Mouse (Mus musculus): Measurements from ENCODE around the gene Insm1. TPM values are rescaled to one million over a fixed set of nuclear protein-coding genes. Genes with fewer than 3 reads are reported as not detected.

Insm1 gene
- total RNA-seq (2021), result 5.8 and 7.5 TPM in 2 replicates
- long read RNA-seq, transcript Insm1-201 (1 exons, 3,100 nt), result major isoform, 16 of 16 reads
- long read RNA-seq, partial matches to known transcripts, result 0 of 16 reads
- long read RNA-seq, other reads (novel, unspliced or antisense), result 0 of 16 reads

GRCm38 (mm10) chr2:146221076-146221928, at the start of gene Insm1:
Insm1 (plus strand) TSS chr2:146221921.
- DNase-seq, result peak; percentile 47

GRCm38 (mm10) chr2:146172106-146172505, 49.6 kb upstream of the Insm1 start:
- no peak for DNase-seq

GRCm38 (mm10) chr2:146174173-146174572, 47.5 kb upstream of the Insm1 start:
- no peak for DNase-seq

- no peak for DNase-seq
These were observed 43.0 kb upstream of the Insm1 start for GRCm38 (mm10) chr2:146178718-146179117.

GRCm38 (mm10) chr2:146183830-146184793, 37.6 kb upstream of the Insm1 start:
- no peak for DNase-seq

GRCm38 (mm10) chr2:146196126-146196525, 25.6 kb upstream of the Insm1 start:
- no peak for DNase-seq

- DNase-seq, result no peak
These were observed 23.8 kb upstream of the Insm1 start for GRCm38 (mm10) chr2:146197947-146198346.

GRCm38 (mm10) chr2:146210968-146211367, 10.8 kb upstream of the Insm1 start:
- DNase-seq, result no peak

- peak; percentile 24 for DNase-seq
These were observed 7.0 kb upstream of the Insm1 start for GRCm38 (mm10) chr2:146214715-146215114.

GRCm38 (mm10) chr2:146216111-146217064, 5.3 kb upstream of the Insm1 start:
- no peak for DNase-seq

- no peak for DNase-seq
These were observed 4.3 kb upstream of the Insm1 start for GRCm38 (mm10) chr2:146217227-146217980.

GRCm38 (mm10) chr2:146218161-146218691, 3.5 kb upstream of the Insm1 start:
- DNase-seq, result no peak

GRCm38 (mm10) chr2:146218881-146219535, 2.7 kb upstream of the Insm1 start:
- DNase-seq, result no peak

- no peak for DNase-seq
These were observed 1.9 kb upstream of the Insm1 start for GRCm38 (mm10) chr2:146219791-146220190.

- no peak for DNase-seq
These were observed 1.1 kb upstream of the Insm1 start for GRCm38 (mm10) chr2:146220591-146221075.

- DNase-seq, result peak; percentile 56
These were observed 183 bp downstream of the Insm1 start for GRCm38 (mm10) chr2:146221929-146222278.

GRCm38 (mm10) chr2:146222279-146223175, 806 bp downstream of the Insm1 start:
- DNase-seq, result peak; percentile 16

GRCm38 (mm10) chr2:146223176-146223905, 1.6 kb downstream of the Insm1 start:
- DNase-seq, result peak; percentile 30

Data from adrenal gland, postnatal 25 days (tissue).